ENCODE assay signal across 25 mouse cellular contexts in the genomic region with DNA sequence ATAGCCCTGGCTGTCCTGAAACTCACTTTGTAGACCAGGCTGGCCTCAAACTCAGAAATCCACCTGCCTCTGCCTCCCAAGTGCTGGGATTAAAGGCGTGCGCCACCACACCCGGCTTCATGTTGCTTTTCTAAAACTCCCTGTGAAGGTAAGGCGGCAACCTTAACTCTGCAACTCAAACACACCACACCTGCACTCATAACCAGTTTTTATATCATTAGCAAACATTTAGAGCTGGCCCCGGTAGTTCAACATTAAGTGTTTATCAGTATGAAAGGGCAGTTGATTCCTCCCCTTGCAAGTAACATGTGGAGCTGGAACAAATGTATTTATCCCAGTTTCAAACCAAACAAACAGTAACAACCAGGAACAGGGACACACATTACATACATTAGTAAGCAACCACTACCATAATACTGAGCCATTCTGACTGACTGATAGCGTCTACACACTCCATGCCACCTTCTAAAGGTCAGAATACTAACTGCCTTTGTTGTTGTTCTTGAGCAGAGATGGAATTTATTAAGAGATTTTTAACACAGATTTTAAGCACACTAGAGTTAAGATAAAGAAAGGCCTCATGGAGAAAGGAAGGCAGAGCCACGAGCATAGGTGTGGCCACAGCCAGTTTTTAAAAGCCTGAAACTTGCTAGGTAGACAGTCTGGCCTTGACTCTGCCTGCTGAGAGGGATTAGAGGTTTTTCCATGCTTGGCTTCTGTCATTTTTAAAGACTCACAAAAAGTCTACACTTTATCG.
"Had no signal": no experiment of that assay in that cellular context is flagged by ENCODE, and none has a peak within 500 bp of the region (broad histone marks: within the 10 kb centered on the region; RNA-seq: fewer than 3 reads in every experiment).

No protein-coding gene starts in this region.

- H3K36me3 ChIP-seq: limb, embryonic 15.5 days had no signal

- H3K4me1 ChIP-seq: hindbrain, embryonic 10.5 days; hindbrain, embryonic 12.5 days; intestine, embryonic 15.5 days; limb, embryonic 13.5 days; limb, embryonic 15.5 days; liver, embryonic 12.5 days had no signal

- H3K4me3 ChIP-seq: gastrocnemius, adult 2 months; heart, embryonic 15.5 days; hindbrain, embryonic 10.5 days; hindbrain, embryonic 12.5 days; intestine, embryonic 15.5 days; layer of hippocampus, adult 2 months; left cerebral cortex, adult 2 months; limb, embryonic 13.5 days; limb, embryonic 15.5 days; liver, embryonic 12.5 days had no signal

- H3K4me2 ChIP-seq: heart, embryonic 11.5 days; heart, embryonic 15.5 days; hindbrain, embryonic 12.5 days; hindbrain, embryonic 14.5 days; intestine, embryonic 15.5 days; limb, embryonic 13.5 days; limb, embryonic 15.5 days; liver, embryonic 12.5 days had no signal

- H3K9ac ChIP-seq: heart, embryonic 15.5 days; hindbrain, embryonic 12.5 days; hindbrain, embryonic 14.5 days; intestine, embryonic 15.5 days; limb, embryonic 13.5 days; limb, embryonic 15.5 days; liver, embryonic 12.5 days had no signal

- H3K27ac ChIP-seq: gastrocnemius, adult 2 months; heart, embryonic 15.5 days; hindbrain, embryonic 10.5 days; hindbrain, embryonic 12.5 days; hindbrain, embryonic 14.5 days; intestine, embryonic 15.5 days; layer of hippocampus, adult 2 months; left cerebral cortex, adult 2 months; limb, embryonic 13.5 days; limb, embryonic 15.5 days; liver, embryonic 12.5 days had no signal

- H3K9me3 ChIP-seq: heart, embryonic 15.5 days; hindbrain, embryonic 10.5 days; hindbrain, embryonic 12.5 days; intestine, embryonic 15.5 days; limb, embryonic 13.5 days; limb, embryonic 15.5 days; liver, embryonic 12.5 days had no signal

- ATAC-seq: hindbrain, embryonic 16.5 days; inflammation-experienced regulatory T-cells, adult 6 months; intestine, embryonic 15.5 days; intestine, postnatal 0 days; liver, embryonic 12.5 days had no signal

- DNase-seq: gastrocnemius, adult 2 months; gastrocnemius, postnatal 10 days; gastrocnemius, postnatal 25 days; heart, adult 18-20 months; heart, postnatal 14 days; heart, postnatal 36 days; kidney, adult 18-20 months; kidney, adult 8-10 months; kidney, postnatal 10 days; kidney, postnatal 25 days; kidney, postnatal 4 days had no signal

- H3K27me3 ChIP-seq: heart, embryonic 15.5 days; hindbrain, embryonic 12.5 days; intestine, embryonic 15.5 days; limb, embryonic 13.5 days; limb, embryonic 15.5 days; liver, embryonic 12.5 days had no signal
